Mouse (Mus musculus): ENCODE results near the gene Dhrs1. TPM values are rescaled to one million over a fixed set of nuclear protein-coding genes. Genes with fewer than 3 reads are reported as not detected.

Dhrs1 gene
- 56.4 and 60.3 TPM in 2 replicates for polyA plus RNA-seq (2014; fragmentation: Nextera tagmentation; extraction: Ambion mirVana)

- Histone ChIP-seq H3K9me3 (replicated peaks; ENCODE audit: control insufficient read depth, low read length) (no peaks in the 10 kb centered on the region), H3K4me2 (peak within 1 kb of the TSS; percentile 99), H3K36me3 (ENCODE audit: control insufficient read depth, insufficient read depth, low read length) (peaks cover 8% of the 10 kb centered on the region; the same call in 1 of the 2 replicates), H3K27ac (ENCODE audit: low read depth, low read length) (peak within 1 kb of the TSS; percentile 42; the same call in 1 of the 2 replicates), H3K9ac (ENCODE audit: low read depth, low read length) (peak within 1 kb of the TSS; percentile 85), H3K4me1 (ENCODE audit: control insufficient read depth, insufficient read depth, low read length) (peaks cover 3% of the 10 kb centered on the region; the same call in 1 of the 2 replicates), H3K4me3 (ENCODE audit: low read depth, low read length) (peak within 1 kb of the TSS; percentile 96), H3K27me3 (ENCODE audit: control insufficient read depth, insufficient read depth, low read length) (no peaks in the 10 kb centered on the region)
- ATAC-seq (replicated peaks; ENCODE audit: insufficient number of reproducible peaks, low FRiP score, low TSS enrichment), result peak; percentile 82
- WGBS (ENCODE audit: insufficient replicate concordance), result 1% methylated on average over 41 of the region's 48 CpGs
Observed at GRCm38 (mm10) chr14:55745180-55745860, at the start of gene Dhrs1, which contains the start of gene Nop9. Gene Dhrs1 (minus strand): TSS chr14:55745690. Gene Nop9 (plus strand): TSS chr14:55745693.

GRCm38 (mm10) chr14:55793946-55794345 lies 48.5 kb upstream of the Dhrs1 start:
- no peak overlapping the region for H3K4me2 ChIP-seq
- no peak overlapping the region for H3K4me3 ChIP-seq (ENCODE audit: low read depth, low read length)
- 57% methylated on average over 2 of the region's 2 CpGs for WGBS (ENCODE audit: insufficient replicate concordance)
- H3K36me3 ChIP-seq (ENCODE audit: control insufficient read depth, insufficient read depth, low read length), result no peaks in the 10 kb centered on the region
- no peak for ATAC-seq (replicated peaks; ENCODE audit: insufficient number of reproducible peaks, low FRiP score, low TSS enrichment)
- H3K9me3 ChIP-seq (replicated peaks; ENCODE audit: control insufficient read depth, low read length), result no peaks in the 10 kb centered on the region
- H3K27ac ChIP-seq (ENCODE audit: low read depth, low read length), result no peak overlapping the region
- H3K9ac ChIP-seq (ENCODE audit: low read depth, low read length), result no peak overlapping the region
- no peaks in the 10 kb centered on the region for H3K4me1 ChIP-seq (ENCODE audit: control insufficient read depth, insufficient read depth, low read length)
- peaks cover 3% of the 10 kb centered on the region for H3K27me3 ChIP-seq (ENCODE audit: control insufficient read depth, insufficient read depth, low read length)

- Histone ChIP-seq H3K4me1 (ENCODE audit: control insufficient read depth, insufficient read depth, low read length) (no peaks in the 10 kb centered on the region), H3K36me3 (ENCODE audit: control insufficient read depth, insufficient read depth, low read length) (no peaks in the 10 kb centered on the region), H3K4me3 (ENCODE audit: low read depth, low read length) (no peak overlapping the region), H3K9ac (ENCODE audit: low read depth, low read length) (no peak overlapping the region), H3K27me3 (ENCODE audit: control insufficient read depth, insufficient read depth, low read length) (peaks cover 8% of the 10 kb centered on the region), H3K27ac (ENCODE audit: low read depth, low read length) (no peak overlapping the region), H3K4me2 (no peak overlapping the region), H3K9me3 (replicated peaks; ENCODE audit: control insufficient read depth, low read length) (no peaks in the 10 kb centered on the region)
- no peak for ATAC-seq (replicated peaks; ENCODE audit: insufficient number of reproducible peaks, low FRiP score, low TSS enrichment)
- 56% methylated on average over 2 of the region's 2 CpGs for WGBS (ENCODE audit: insufficient replicate concordance)
Observed at GRCm38 (mm10) chr14:55793461-55793860, 48.0 kb upstream of the Dhrs1 start.

- WGBS (ENCODE audit: insufficient replicate concordance), result 4% methylated on average over 40 of the region's 40 CpGs
- Histone ChIP-seq H3K4me3 (ENCODE audit: low read depth, low read length) (peak within 1 kb of the TSS; percentile 41), H3K27ac (ENCODE audit: low read depth, low read length) (no peak within 1 kb of the TSS), H3K9me3 (replicated peaks; ENCODE audit: control insufficient read depth, low read length) (no peaks in the 10 kb centered on the region), H3K4me2 (peak within 1 kb of the TSS; percentile 74), H3K9ac (ENCODE audit: low read depth, low read length) (peak within 1 kb of the TSS; percentile 54), H3K27me3 (ENCODE audit: control insufficient read depth, insufficient read depth, low read length) (peaks cover 54% of the 10 kb centered on the region), H3K4me1 (ENCODE audit: control insufficient read depth, insufficient read depth, low read length) (0 out of 2 replicates have a peak, but pooled peaks cover 8% of the 10 kb centered on the region), H3K36me3 (ENCODE audit: control insufficient read depth, insufficient read depth, low read length) (no peaks in the 10 kb centered on the region)
- no peak for ATAC-seq (replicated peaks; ENCODE audit: insufficient number of reproducible peaks, low FRiP score, low TSS enrichment)
Observed at GRCm38 (mm10) chr14:55788256-55789050, 43.0 kb upstream of the Dhrs1 start, which contains the start of gene Ripk3. Gene Ripk3 (minus strand): TSS chr14:55788865.

DNA sequence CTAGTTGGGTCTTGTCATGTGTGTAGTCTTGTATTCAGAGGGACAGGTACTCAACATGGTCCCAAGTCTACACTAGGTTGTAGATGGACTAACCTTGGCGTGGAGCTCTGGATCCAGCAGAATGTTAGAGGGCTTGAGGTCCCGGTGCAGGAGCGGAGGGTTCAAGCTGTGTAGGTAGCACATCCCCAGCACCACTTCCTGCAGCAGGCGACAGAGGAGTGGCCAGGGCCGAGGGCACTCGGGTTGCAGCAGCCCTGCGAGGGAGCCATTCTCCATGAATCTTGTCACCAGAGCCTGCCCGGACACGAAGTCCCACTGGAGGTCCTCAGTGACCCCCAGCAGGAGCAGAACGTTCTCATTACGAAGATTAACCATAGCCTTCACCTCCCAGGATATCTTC lies 42.2 kb upstream of the Dhrs1 start:
- H3K27ac ChIP-seq (ENCODE audit: low read depth, low read length), result no peak overlapping the region
- WGBS (ENCODE audit: insufficient replicate concordance), result 28% methylated on average over 11 of the region's 11 CpGs

DNA sequence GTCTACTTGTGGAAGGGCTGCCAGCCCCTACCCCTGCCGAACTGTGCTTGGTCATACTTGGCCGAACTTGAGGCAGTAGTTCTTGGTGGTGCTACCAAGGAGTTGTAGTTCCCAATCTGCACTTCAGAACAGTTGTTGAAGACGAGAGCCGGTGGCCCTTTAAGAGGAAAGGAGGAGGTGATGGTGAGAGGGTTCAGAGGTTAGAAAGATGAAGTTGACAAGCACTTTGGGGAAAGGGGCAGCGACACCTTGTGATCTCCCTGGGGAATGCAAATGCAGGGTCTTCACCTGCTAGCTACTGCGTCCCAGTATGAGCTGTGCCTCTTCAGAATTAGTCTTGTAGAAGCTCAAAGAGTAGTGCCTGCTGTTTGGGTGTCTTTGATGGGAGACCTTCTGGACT lies 39.7 kb upstream of the Dhrs1 start:
- no peak overlapping the region for H3K9ac ChIP-seq (ENCODE audit: low read depth, low read length)
- H3K9me3 ChIP-seq (replicated peaks; ENCODE audit: control insufficient read depth, low read length), result no peaks in the 10 kb centered on the region
- no peak overlapping the region for H3K27ac ChIP-seq (ENCODE audit: low read depth, low read length)
- ATAC-seq (replicated peaks; ENCODE audit: insufficient number of reproducible peaks, low FRiP score, low TSS enrichment), result no peak
- no peaks in the 10 kb centered on the region for H3K36me3 ChIP-seq (ENCODE audit: control insufficient read depth, insufficient read depth, low read length)
- no peak overlapping the region for H3K4me2 ChIP-seq
- 25% methylated on average over 6 of the region's 6 CpGs for WGBS (ENCODE audit: insufficient replicate concordance)
- peaks cover 70% of the 10 kb centered on the region for H3K27me3 ChIP-seq (ENCODE audit: control insufficient read depth, insufficient read depth, low read length)
- peaks cover 12% of the 10 kb centered on the region; the same call in 1 of the 2 replicates for H3K4me1 ChIP-seq (ENCODE audit: control insufficient read depth, insufficient read depth, low read length)
- H3K4me3 ChIP-seq (ENCODE audit: low read depth, low read length), result no peak overlapping the region

More for the DNA sequence above, 42.2 kb upstream of the Dhrs1 start:
- H3K9ac ChIP-seq (ENCODE audit: low read depth, low read length), result no peak overlapping the region; the same call in 1 of the 2 replicates
- H3K27me3 ChIP-seq (ENCODE audit: control insufficient read depth, insufficient read depth, low read length), result peaks cover 57% of the 10 kb centered on the region
- H3K9me3 ChIP-seq (replicated peaks; ENCODE audit: control insufficient read depth, low read length), result no peaks in the 10 kb centered on the region
- H3K4me2 ChIP-seq, result peak overlapping the region; percentile 74
- no peak for ATAC-seq (replicated peaks; ENCODE audit: insufficient number of reproducible peaks, low FRiP score, low TSS enrichment)
- no peaks in the 10 kb centered on the region for H3K36me3 ChIP-seq (ENCODE audit: control insufficient read depth, insufficient read depth, low read length)
- 0 out of 2 replicates have a peak, but pooled peaks cover 8% of the 10 kb centered on the region for H3K4me1 ChIP-seq (ENCODE audit: control insufficient read depth, insufficient read depth, low read length)
- peak overlapping the region; percentile 41; the same call in 1 of the 2 replicates for H3K4me3 ChIP-seq (ENCODE audit: low read depth, low read length)

DNA sequence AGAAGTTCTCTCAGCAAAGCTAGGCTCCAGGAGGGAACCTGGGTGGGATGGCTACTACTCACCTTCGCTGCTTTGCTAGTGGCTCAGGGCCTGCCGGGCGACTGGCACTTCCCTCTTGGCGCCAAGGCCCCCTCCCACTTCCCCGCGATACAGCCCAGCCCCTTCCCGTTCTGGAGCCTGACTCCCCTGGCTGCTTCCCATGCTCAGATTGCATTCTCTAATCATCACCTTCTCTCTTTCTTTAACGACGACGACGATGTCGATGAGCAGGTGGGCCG lies 38.4 kb upstream of the Dhrs1 start, which contains the start of gene Adcy4:
Adcy4 (minus strand) TSS at position 138 of the 278 bp plus-strand sequence.
- H3K4me2 ChIP-seq, result peak within 1 kb of the TSS; percentile 62
- H3K9ac ChIP-seq (ENCODE audit: low read depth, low read length), result peak within 1 kb of the TSS; percentile 58; the same call in 1 of the 2 replicates
- ATAC-seq (replicated peaks; ENCODE audit: insufficient number of reproducible peaks, low FRiP score, low TSS enrichment), result peak; percentile 43; the same call in 1 of the 2 replicates
- H3K9me3 ChIP-seq (replicated peaks; ENCODE audit: control insufficient read depth, low read length), result no peaks in the 10 kb centered on the region
- H3K27me3 ChIP-seq (ENCODE audit: control insufficient read depth, insufficient read depth, low read length), result peaks cover 66% of the 10 kb centered on the region
- WGBS (ENCODE audit: insufficient replicate concordance), result 2% methylated on average over 13 of the region's 13 CpGs
- no peaks in the 10 kb centered on the region for H3K36me3 ChIP-seq (ENCODE audit: control insufficient read depth, insufficient read depth, low read length)
- H3K4me1 ChIP-seq (ENCODE audit: control insufficient read depth, insufficient read depth, low read length), result peaks cover 12% of the 10 kb centered on the region; the same call in 1 of the 2 replicates
- H3K27ac ChIP-seq (ENCODE audit: low read depth, low read length), result peak within 1 kb of the TSS; percentile 73
- H3K4me3 ChIP-seq (ENCODE audit: low read depth, low read length), result peak within 1 kb of the TSS; percentile 52

DNA sequence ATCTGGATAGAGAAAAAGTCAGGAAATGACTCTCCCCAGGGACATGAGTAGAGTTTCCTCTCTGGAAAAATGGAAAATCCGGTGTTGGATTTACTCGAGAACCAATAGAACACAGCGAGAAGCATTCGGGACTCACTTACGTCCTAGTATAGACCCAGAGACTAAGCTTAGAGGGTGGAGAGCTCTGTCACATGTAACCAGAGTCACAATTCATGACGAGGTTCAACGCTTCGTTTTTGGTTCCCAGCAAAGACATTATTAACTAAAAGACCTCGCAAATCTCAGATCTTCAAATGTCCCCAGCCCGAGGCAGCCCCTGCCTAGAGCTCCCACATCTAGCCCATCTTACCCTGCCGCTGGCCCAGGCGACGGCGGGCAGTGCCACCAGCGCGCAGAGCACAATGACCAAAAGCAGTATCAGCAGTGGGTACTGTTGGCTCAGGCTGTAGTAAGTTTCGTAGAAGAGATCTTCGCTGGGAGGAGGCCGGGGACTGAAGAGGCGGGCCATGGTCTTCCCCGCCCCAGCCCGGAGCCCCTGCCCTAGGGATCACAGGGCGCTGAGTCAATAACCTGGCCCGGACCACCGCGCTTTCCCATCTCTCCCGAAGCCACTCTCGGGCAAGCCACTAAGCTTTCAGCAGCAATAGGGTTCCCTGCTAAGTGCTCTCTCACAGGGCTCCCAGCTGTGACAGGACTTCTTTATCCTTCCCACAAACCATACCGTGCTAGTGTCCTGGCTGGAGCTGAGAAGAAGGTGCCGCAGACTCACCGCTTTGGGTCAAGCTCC lies 37.9 kb upstream of the Dhrs1 start:
- no peaks in the 10 kb centered on the region for H3K36me3 ChIP-seq (ENCODE audit: control insufficient read depth, insufficient read depth, low read length)
- H3K4me3 ChIP-seq (ENCODE audit: low read depth, low read length), result peak overlapping the region; percentile 52
- 1% methylated on average over 31 of the region's 31 CpGs for WGBS (ENCODE audit: insufficient replicate concordance)
- H3K27ac ChIP-seq (ENCODE audit: low read depth, low read length), result peak overlapping the region; percentile 73
- peak overlapping the region; percentile 62 for H3K4me2 ChIP-seq
- H3K4me1 ChIP-seq (ENCODE audit: control insufficient read depth, insufficient read depth, low read length), result peaks cover 12% of the 10 kb centered on the region; the same call in 1 of the 2 replicates
- peaks cover 61% of the 10 kb centered on the region for H3K27me3 ChIP-seq (ENCODE audit: control insufficient read depth, insufficient read depth, low read length)
- H3K9me3 ChIP-seq (replicated peaks; ENCODE audit: control insufficient read depth, low read length), result no peaks in the 10 kb centered on the region
- peak overlapping the region; percentile 58; the same call in 1 of the 2 replicates for H3K9ac ChIP-seq (ENCODE audit: low read depth, low read length)
- ATAC-seq (replicated peaks; ENCODE audit: insufficient number of reproducible peaks, low FRiP score, low TSS enrichment), result peak; percentile 19; the same call in 1 of the 2 replicates

Data from heart, embryonic 11.5 days (tissue).